ENCODE assay signal across 15 mouse cellular contexts in the genomic region with DNA sequence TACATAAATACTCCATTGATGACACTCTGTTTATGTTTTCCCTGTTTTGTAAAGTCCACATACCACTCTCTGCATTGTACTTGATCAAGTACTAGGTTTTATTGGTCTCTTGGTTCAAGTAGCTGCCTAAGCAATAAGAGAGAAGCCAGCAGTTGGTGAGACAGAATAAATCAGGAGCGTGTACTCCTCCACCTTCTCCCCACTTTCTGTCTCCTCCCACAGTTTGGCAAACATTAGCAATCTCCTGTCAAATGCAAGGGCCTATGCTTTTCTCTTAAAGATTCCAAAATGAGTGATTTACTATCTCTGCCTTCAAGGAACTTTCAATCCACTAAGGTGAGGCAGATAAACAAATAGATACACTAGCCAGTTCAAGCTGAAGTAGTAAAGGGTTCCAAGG.
"Had no signal": no experiment of that assay in that cellular context is flagged by ENCODE, and none has a peak within 500 bp of the region (broad histone marks: within the 10 kb centered on the region; RNA-seq: fewer than 3 reads in every experiment).

No protein-coding gene starts in this region.

- H3K36me3 ChIP-seq: limb, embryonic 12.5 days; midbrain, embryonic 13.5 days had no signal

- DNase-seq: kidney, adult 11 months; kidney, adult 8-10 months; kidney, postnatal 10 days; kidney, postnatal 36 days; left cerebral cortex, postnatal 4 days; liver, postnatal 0 days; lung, embryonic 14.5 days; thymus, postnatal 25 days had no signal

- H3K4me3 ChIP-seq: kidney, embryonic 15.5 days; limb, embryonic 12.5 days; limb, embryonic 15.5 days; midbrain, embryonic 13.5 days had no signal

- H3K27me3 ChIP-seq: kidney, embryonic 15.5 days; limb, embryonic 12.5 days; limb, embryonic 15.5 days; midbrain, embryonic 13.5 days had no signal

- H3K27ac ChIP-seq: kidney, embryonic 15.5 days; limb, embryonic 12.5 days; limb, embryonic 15.5 days; liver, embryonic 14.5 days; macrophage; midbrain, embryonic 13.5 days; stomach, postnatal 0 days had no signal
